ENCODE assay signal across 1 mouse cellular context in genomic region chr19:10479541-10479940, GRCm38 (mm10).
TF ChIP-seq lines count a peak whose summit lies in the region.

No protein-coding gene starts in this region.

TF ChIP-seq in CH12.LX, 34 proteins besides CTCF, POLR2A, EP300 and RAD21:
- TF ChIP-seq IRF4 (IDR thresholded peaks at IDR 0.05; ENCODE audit: low read depth, low read length) (no peak), E2F4 (IDR thresholded peaks at IDR 0.05; ENCODE audit: insufficient replicate concordance, low read depth, low read length) (no peak), ZC3H11A (IDR thresholded peaks at IDR 0.05; ENCODE audit: low read depth, low read length) (no peak), USF1 (IDR thresholded peaks at IDR 0.05; ENCODE audit: low read depth, low read length) (no peak), MAFK (IDR thresholded peaks at IDR 0.05; ENCODE audit: insufficient replicate concordance, low read length) (no peak), TCF12 (IDR thresholded peaks at IDR 0.05; ENCODE audit: low read depth, low read length) (no peak), HCFC1 (IDR thresholded peaks at IDR 0.05; ENCODE audit: low read depth, low read length) (no peak), RCOR1 (conservative IDR thresholded peaks at IDR 0.05; ENCODE audit: low read depth, low read length) (no peak), BHLHE40 (IDR thresholded peaks at IDR 0.05; ENCODE audit: low read depth, low read length) (no peak), PAX5 (IDR thresholded peaks at IDR 0.05; ENCODE audit: low read length) (no peak), NRF1 (IDR thresholded peaks at IDR 0.05; ENCODE audit: low read depth, low read length) (no peak), SIN3A (IDR thresholded peaks at IDR 0.05; ENCODE audit: low read length) (no peak), ELF1 (IDR thresholded peaks at IDR 0.05; ENCODE audit: low read depth, low read length) (no peak), MEF2A (IDR thresholded peaks at IDR 0.05; ENCODE audit: borderline replicate concordance, low read depth, low read length) (no peak), NELFE (IDR thresholded peaks at IDR 0.05; ENCODE audit: low read depth, low read length) (no peak), USF2 (conservative IDR thresholded peaks at IDR 0.05; ENCODE audit: low read depth, low read length) (no peak), KAT2A (IDR thresholded peaks at IDR 0.05; ENCODE audit: insufficient replicate concordance, low read length) (no peak), POLR2AphosphoS2 (IDR thresholded peaks at IDR 0.05; ENCODE audit: low read depth, low read length) (no peak), ZMIZ1 (IDR thresholded peaks at IDR 0.05; ENCODE audit: low read depth, low read length) (no peak)
TF ChIP-seq in CH12.LX: peak in this region for 0.
